Mouse (Mus musculus) regulatory T cell (primary cell): Measurements from ENCODE around the gene Arcn1.

Experiments
- in situ Hi-C: fragments of 300-600 bp; cut with MboI, MseI; formaldehyde crosslinking; loops from one replicate; pipeline ENCODE4 v1.15.1; 2025; ENCODE audit warnings: high pct_unique_total_duplicates

Arcn1 gene

GRCm38 (mm10) chr9:44720358-44721153 is 47.1 kb downstream of the Arcn1 start:
- in situ Hi-C loops, result no loop called here

- in situ Hi-C loops, result no loop called here
These were observed 47.9 kb downstream of the Arcn1 start for GRCm38 (mm10) chr9:44719632-44720357.

GRCm38 (mm10) chr9:44718937-44719631 is 48.6 kb downstream of the Arcn1 start:
- in situ Hi-C loops, result no loop called here

- in situ Hi-C loops, result no loop called here
These were observed 49.8 kb downstream of the Arcn1 start for GRCm38 (mm10) chr9:44717822-44718242.

- in situ Hi-C loops, result no loop called here
These were observed 50.4 kb downstream of the Arcn1 start for GRCm38 (mm10) chr9:44716997-44717821.

GRCm38 (mm10) chr9:44715705-44716362 is 51.8 kb downstream of the Arcn1 start:
- in situ Hi-C loops, result no loop called here

GRCm38 (mm10) chr9:44715109-44715508 is 52.5 kb downstream of the Arcn1 start:
- in situ Hi-C loops, result no loop called here

GRCm38 (mm10) chr9:44713574-44713973 is 54.1 kb downstream of the Arcn1 start:
- in situ Hi-C loops, result no loop called here

- in situ Hi-C loops, result no loop called here
These were observed 54.6 kb downstream of the Arcn1 start for GRCm38 (mm10) chr9:44713080-44713479.

- in situ Hi-C loops, result no loop called here
These were observed 56.0 kb downstream of the Arcn1 start for GRCm38 (mm10) chr9:44711602-44712001.

- in situ Hi-C loops, result no loop called here
These were observed 57.4 kb downstream of the Arcn1 start for GRCm38 (mm10) chr9:44710213-44710612.

GRCm38 (mm10) chr9:44709600-44709999 is 58.0 kb downstream of the Arcn1 start:
- in situ Hi-C loops, result no loop called here

- in situ Hi-C loops, result no loop called here
These were observed 58.7 kb downstream of the Arcn1 start for GRCm38 (mm10) chr9:44708925-44709324.

GRCm38 (mm10) chr9:44708429-44708765 is 59.2 kb downstream of the Arcn1 start:
- in situ Hi-C loops, result no loop called here

- in situ Hi-C loops, result no loop called here
These were observed 59.8 kb downstream of the Arcn1 start for GRCm38 (mm10) chr9:44707749-44708428.

GRCm38 (mm10) chr9:44699730-44700129 is 67.9 kb downstream of the Arcn1 start:
- in situ Hi-C loops, result no loop called here

GRCm38 (mm10) chr9:44699196-44699595 is 68.4 kb downstream of the Arcn1 start:
- in situ Hi-C loops, result no loop called here

GRCm38 (mm10) chr9:44697866-44698265 is 69.8 kb downstream of the Arcn1 start:
- in situ Hi-C loops, result no loop called here

- in situ Hi-C loops, result no loop called here
These were observed 74.6 kb downstream of the Arcn1 start for GRCm38 (mm10) chr9:44693071-44693470.
